Mouse (Mus musculus): Measurements from ENCODE around the gene Gm11492. TPM values are rescaled to one million over a fixed set of nuclear protein-coding genes. Genes with fewer than 3 reads are reported as not detected.

The Gm11492 gene
- total and polyA plus RNA-seq, 3 experiments = 0.05 TPM; not detected in 2

DNA sequence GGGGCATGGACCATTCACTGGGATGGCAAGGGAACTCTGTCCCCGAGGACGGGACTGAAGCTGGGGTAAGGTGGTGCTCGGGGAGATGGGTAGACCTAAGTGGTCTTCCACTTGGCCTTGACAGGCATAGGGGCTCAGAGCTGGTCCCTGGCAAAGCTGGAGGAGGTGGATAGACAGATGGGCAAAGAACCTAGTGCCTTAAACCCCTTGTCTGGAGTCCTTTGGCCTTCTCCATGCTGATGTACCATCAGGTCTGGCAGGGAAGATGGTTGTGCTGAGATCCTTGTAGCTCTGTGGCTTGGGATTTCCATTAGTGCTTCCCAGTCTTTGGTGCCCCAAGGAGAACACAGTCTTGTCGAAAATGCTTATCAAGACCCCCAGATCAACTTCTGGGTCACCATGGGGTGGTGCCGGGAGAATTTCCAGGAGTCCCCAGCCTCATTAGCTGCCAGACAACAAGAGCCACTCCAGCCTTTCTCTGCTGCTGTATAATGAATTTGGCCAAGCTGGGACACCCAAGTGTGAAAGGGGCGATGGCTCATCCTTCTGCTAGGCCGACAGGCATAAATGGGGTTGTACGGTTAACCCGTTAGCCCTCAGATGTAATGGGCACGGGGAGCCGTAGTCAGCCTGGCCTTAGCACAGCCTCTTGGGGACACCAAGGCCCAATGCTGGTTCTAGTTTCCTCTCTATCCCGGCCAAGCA, 14.9 kb downstream of the Gm11492 start:
- DNase-seq (ENCODE audit: low spot score) (no peak), ATAC-seq (ENCODE audit: extremely low read depth, insufficient number of reproducible peaks, low FRiP score, poor library complexity, severe bottlenecking) (no peak)
- H3K27me3 ChIP-seq (ENCODE audit: insufficient read depth, low read length) = peaks cover 30% of the 10 kb centered on the region
- H3K4me1 ChIP-seq (ENCODE audit: insufficient read depth, low read depth, low read length) = peaks cover 45% of the 10 kb centered on the region
- TF ChIP-seq GATA1 (IDR thresholded peaks at IDR 0.05; ENCODE audit: borderline replicate concordance, low read length) (no peak), CTCF (IDR thresholded peaks at IDR 0.05; ENCODE audit: low read depth, low read length) (no peak), GATA2 (IDR thresholded peaks at IDR 0.05; ENCODE audit: borderline replicate concordance, low read depth, low read length) (no peak), TAL1 (conservative IDR thresholded peaks at IDR 0.05; ENCODE audit: low read depth, low read length) (no peak), POLR2AphosphoS5 (IDR thresholded peaks at IDR 0.05; ENCODE audit: insufficient replicate concordance, low read depth, low read length) (no peak)
- H3K36me3 ChIP-seq (replicated peaks) = no peaks in the 10 kb centered on the region
- H3K9me3 ChIP-seq (replicated peaks) = no peaks in the 10 kb centered on the region
- H3K4me3 ChIP-seq (ENCODE audit: low read depth, low read length) = no peak overlapping the region

DNA sequence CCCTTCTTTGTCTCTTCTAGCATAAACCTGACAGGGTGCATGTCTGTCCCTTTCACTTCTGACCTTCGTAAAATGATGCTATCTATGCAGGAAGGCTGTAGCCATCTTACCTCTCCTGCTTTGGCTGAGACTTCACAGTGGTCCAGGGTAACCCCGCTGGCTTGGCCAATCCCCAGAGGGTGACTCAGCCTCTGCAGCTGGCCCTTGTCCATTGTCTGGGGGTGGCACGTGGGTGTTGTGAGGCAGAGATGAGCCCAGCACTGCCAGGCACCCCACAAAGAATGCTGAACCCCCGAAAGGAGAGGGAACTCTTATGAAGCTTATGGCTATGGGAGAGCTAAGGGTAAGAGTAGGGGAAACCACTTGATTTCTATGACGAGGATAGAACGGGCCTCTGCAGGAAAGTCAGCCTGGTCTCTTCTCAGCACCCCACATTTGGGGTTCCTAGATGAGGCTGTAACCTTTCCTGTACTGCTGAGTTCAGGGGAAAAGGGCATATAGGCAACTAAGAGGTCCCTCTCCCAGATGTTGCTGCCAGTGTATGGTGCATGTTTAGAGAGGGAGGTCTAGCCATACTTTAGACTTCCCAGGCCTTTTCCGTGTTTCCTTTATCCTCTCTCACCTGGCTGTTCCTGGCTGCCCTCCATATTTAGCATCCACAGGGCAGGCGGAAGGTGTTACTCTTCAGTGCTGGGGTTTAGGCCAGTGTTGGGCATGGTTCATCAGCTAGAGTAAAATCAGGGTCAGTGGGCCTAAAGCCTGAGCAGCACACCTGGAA, 15.7 kb downstream of the Gm11492 start:
- no peaks in the 10 kb centered on the region for H3K9me3 ChIP-seq (replicated peaks)
- TF ChIP-seq GATA2 (IDR thresholded peaks at IDR 0.05; ENCODE audit: borderline replicate concordance, low read depth, low read length) (no peak), CTCF (IDR thresholded peaks at IDR 0.05; ENCODE audit: low read depth, low read length) (no peak), POLR2AphosphoS5 (IDR thresholded peaks at IDR 0.05; ENCODE audit: insufficient replicate concordance, low read depth, low read length) (no peak), GATA1 (IDR thresholded peaks at IDR 0.05; ENCODE audit: borderline replicate concordance, low read length) (no peak), TAL1 (conservative IDR thresholded peaks at IDR 0.05; ENCODE audit: low read depth, low read length) (no peak)
- DNase-seq (ENCODE audit: low spot score) (no peak), ATAC-seq (ENCODE audit: extremely low read depth, insufficient number of reproducible peaks, low FRiP score, poor library complexity, severe bottlenecking) (no peak)
- no peaks in the 10 kb centered on the region for H3K36me3 ChIP-seq (replicated peaks)
- H3K4me3 ChIP-seq (ENCODE audit: low read depth, low read length) = no peak overlapping the region
- H3K4me1 ChIP-seq (ENCODE audit: insufficient read depth, low read depth, low read length) = peaks cover 42% of the 10 kb centered on the region
- H3K27me3 ChIP-seq (ENCODE audit: insufficient read depth, low read length) = peaks cover 27% of the 10 kb centered on the region

DNA sequence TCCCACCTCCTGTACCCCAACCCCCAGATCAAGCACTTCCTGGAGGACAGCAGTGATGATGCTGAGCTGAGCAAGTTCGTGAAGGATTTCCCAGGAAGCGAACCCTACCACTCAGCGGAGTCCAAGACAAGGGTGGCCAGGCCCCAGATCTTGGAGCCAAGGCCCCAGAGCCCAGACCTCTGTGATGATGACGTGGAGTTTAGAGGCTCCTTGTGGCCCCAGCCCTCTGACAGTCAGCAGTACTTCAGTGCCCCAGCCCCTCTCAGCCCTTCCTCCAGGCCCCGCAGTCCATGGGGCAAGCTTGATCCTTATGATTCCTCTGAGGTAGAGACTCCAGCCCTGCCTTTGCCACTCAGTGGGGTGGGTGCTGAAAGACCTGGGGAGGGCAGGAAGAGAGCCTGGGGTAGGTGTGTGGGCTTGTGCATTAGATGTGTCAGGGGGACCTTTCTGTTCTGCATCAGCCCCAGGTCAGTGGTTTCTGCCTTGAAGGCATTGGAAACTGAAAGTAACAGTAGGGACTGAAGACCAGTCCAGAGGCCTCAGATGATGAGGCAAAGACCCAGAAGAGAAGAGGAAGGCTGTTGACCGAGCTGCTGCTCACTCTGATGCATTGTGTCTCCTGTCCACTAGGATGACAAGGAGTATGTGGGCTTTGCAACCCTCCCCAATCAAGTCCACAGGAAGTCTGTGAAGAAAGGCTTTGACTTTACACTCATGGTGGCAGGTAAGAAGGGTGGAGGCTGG, 17.0 kb downstream of the Gm11492 start:
- DNase-seq (ENCODE audit: low spot score) (no peak), ATAC-seq (ENCODE audit: extremely low read depth, insufficient number of reproducible peaks, low FRiP score, poor library complexity, severe bottlenecking) (no peak)
- Histone ChIP-seq H3K4me1 (ENCODE audit: insufficient read depth, low read depth, low read length) (peaks cover 30% of the 10 kb centered on the region), H3K9me3 (replicated peaks) (no peaks in the 10 kb centered on the region), H3K27me3 (ENCODE audit: insufficient read depth, low read length) (peaks cover 21% of the 10 kb centered on the region), H3K4me3 (ENCODE audit: low read depth, low read length) (no peak overlapping the region), H3K36me3 (replicated peaks) (peaks cover under 1% of the 10 kb centered on the region)
- TF ChIP-seq POLR2AphosphoS5 (IDR thresholded peaks at IDR 0.05; ENCODE audit: insufficient replicate concordance, low read depth, low read length) (no peak), TAL1 (conservative IDR thresholded peaks at IDR 0.05; ENCODE audit: low read depth, low read length) (no peak), GATA1 (IDR thresholded peaks at IDR 0.05; ENCODE audit: borderline replicate concordance, low read length) (no peak), GATA2 (IDR thresholded peaks at IDR 0.05; ENCODE audit: borderline replicate concordance, low read depth, low read length) (no peak)

- no peak for DNase-seq (ENCODE audit: low spot score)
- Histone ChIP-seq H3K9me3 (replicated peaks) (no peaks in the 10 kb centered on the region), H3K36me3 (replicated peaks) (peaks cover 14% of the 10 kb centered on the region), H3K4me1 (ENCODE audit: insufficient read depth, low read depth, low read length) (peaks cover 23% of the 10 kb centered on the region), H3K4me3 (ENCODE audit: low read depth, low read length) (no peak overlapping the region), H3K27me3 (ENCODE audit: insufficient read depth, low read length) (peaks cover 21% of the 10 kb centered on the region)
- TF ChIP-seq POLR2AphosphoS5 (IDR thresholded peaks at IDR 0.05; ENCODE audit: insufficient replicate concordance, low read depth, low read length) (no peak), GATA2 (IDR thresholded peaks at IDR 0.05; ENCODE audit: borderline replicate concordance, low read depth, low read length) (no peak), GATA1 (IDR thresholded peaks at IDR 0.05; ENCODE audit: borderline replicate concordance, low read length) (no peak), CTCF (IDR thresholded peaks at IDR 0.05; ENCODE audit: low read depth, low read length) (no peak), TAL1 (conservative IDR thresholded peaks at IDR 0.05; ENCODE audit: low read depth, low read length) (no peak)
- ATAC-seq (ENCODE audit: extremely low read depth, insufficient number of reproducible peaks, low FRiP score, poor library complexity, severe bottlenecking) = no peak
Observed at GRCm38 (mm10) chr11:87584711-87585505, 18.5 kb downstream of the Gm11492 start.

- H3K27me3 ChIP-seq (ENCODE audit: insufficient read depth, low read length) = peaks cover 8% of the 10 kb centered on the region
Observed at GRCm38 (mm10) chr11:87587211-87587874, 20.9 kb downstream of the Gm11492 start.

More at GRCm38 (mm10) chr11:87587211-87587874, 20.9 kb downstream of the Gm11492 start:
- no peaks in the 10 kb centered on the region for H3K9me3 ChIP-seq (replicated peaks)
- DNase-seq (ENCODE audit: low spot score) (no peak), ATAC-seq (ENCODE audit: extremely low read depth, insufficient number of reproducible peaks, low FRiP score, poor library complexity, severe bottlenecking) (no peak)
- TF ChIP-seq GATA2 (IDR thresholded peaks at IDR 0.05; ENCODE audit: borderline replicate concordance, low read depth, low read length) (no peak), POLR2AphosphoS5 (IDR thresholded peaks at IDR 0.05; ENCODE audit: insufficient replicate concordance, low read depth, low read length) (no peak), GATA1 (IDR thresholded peaks at IDR 0.05; ENCODE audit: borderline replicate concordance, low read length) (no peak), TAL1 (conservative IDR thresholded peaks at IDR 0.05; ENCODE audit: low read depth, low read length) (no peak), CTCF (IDR thresholded peaks at IDR 0.05; ENCODE audit: low read depth, low read length) (no peak)
- H3K36me3 ChIP-seq (replicated peaks) = peaks cover 14% of the 10 kb centered on the region
- peaks cover 25% of the 10 kb centered on the region for H3K4me1 ChIP-seq (ENCODE audit: insufficient read depth, low read depth, low read length)
- H3K4me3 ChIP-seq (ENCODE audit: low read depth, low read length) = no peak overlapping the region

All from G1E (cell line).